Mouse (Mus musculus) fat pad, adult 2 months (tissue): ENCODE results near the gene Zfand6.

ENCODE experiments used
- DNase-seq: peaks from one replicate; pipeline ENCODE4 v3.0.0-alpha.2; 2011; ENCODE audit warnings: low read depth, low spot score; ENCODE audit errors: extremely low read depth

Gene Zfand6

GRCm38 (mm10) chr7:84651987-84652321, 37.8 kb downstream of the Zfand6 start:
- DNase-seq = no peak

GRCm38 (mm10) chr7:84651303-84651986, 38.3 kb downstream of the Zfand6 start:
- no peak for DNase-seq

- DNase-seq = no peak
These were observed 40.7 kb downstream of the Zfand6 start for GRCm38 (mm10) chr7:84649016-84649415.

- no peak for DNase-seq
These were observed 43.5 kb downstream of the Zfand6 start for GRCm38 (mm10) chr7:84646256-84646655.

GRCm38 (mm10) chr7:84643270-84643998, 46.3 kb downstream of the Zfand6 start:
- DNase-seq = no peak

GRCm38 (mm10) chr7:84642159-84642928, 47.4 kb downstream of the Zfand6 start:
- DNase-seq = no peak

GRCm38 (mm10) chr7:84636939-84637338, 52.8 kb downstream of the Zfand6 start:
- DNase-seq = no peak

GRCm38 (mm10) chr7:84631878-84632277, 57.9 kb downstream of the Zfand6 start:
- no peak for DNase-seq

- no peak for DNase-seq
These were observed 66.0 kb downstream of the Zfand6 start for GRCm38 (mm10) chr7:84623718-84624117.

GRCm38 (mm10) chr7:84620956-84621355, 68.8 kb downstream of the Zfand6 start:
- DNase-seq = no peak

- DNase-seq = no peak
These were observed 70.8 kb downstream of the Zfand6 start for GRCm38 (mm10) chr7:84618951-84619350.

- no peak for DNase-seq
These were observed 77.3 kb downstream of the Zfand6 start for GRCm38 (mm10) chr7:84612445-84612844.

- no peak for DNase-seq
These were observed 78.2 kb downstream of the Zfand6 start for GRCm38 (mm10) chr7:84611609-84612008.

- peak; percentile 39 for DNase-seq
These were observed 83.4 kb downstream of the Zfand6 start, which contains the start of gene Fah for GRCm38 (mm10) chr7:84606293-84606749. Gene Fah (minus strand): TSS chr7:84606722.

GRCm38 (mm10) chr7:84605704-84606292, 84.0 kb downstream of the Zfand6 start:
- DNase-seq = no peak

GRCm38 (mm10) chr7:84605033-84605687, 84.6 kb downstream of the Zfand6 start:
- no peak for DNase-seq

- peak; percentile 73 for DNase-seq
These were observed 85.3 kb downstream of the Zfand6 start for GRCm38 (mm10) chr7:84604501-84604900.

- DNase-seq = no peak
These were observed 88.4 kb downstream of the Zfand6 start for GRCm38 (mm10) chr7:84601331-84601730.

GRCm38 (mm10) chr7:84600631-84601030, 89.1 kb downstream of the Zfand6 start:
- DNase-seq = no peak

GRCm38 (mm10) chr7:84596633-84597032, 93.1 kb downstream of the Zfand6 start:
- no peak for DNase-seq

GRCm38 (mm10) chr7:84596002-84596401, 93.8 kb downstream of the Zfand6 start:
- DNase-seq = no peak
